Mouse (Mus musculus) heart, embryonic 10.5 days (tissue): ENCODE measurements around the gene Metrn. TPM values are rescaled to one million over a fixed set of nuclear protein-coding genes. Genes with fewer than 3 reads are reported as not detected.
A peak's percentile ranks its signal among the peaks of the same experiment; 100 is the strongest.

Source experiments
- DNase-seq: peaks from one replicate; pipeline ENCODE4 v3.0.0-alpha.2; 2017; ENCODE audit warnings: low spot score
- H3K27ac ChIP-seq: fragments of 300-500 bp; sonication (generic); 2 replicates; pipeline ENCODE4 v1.5.1; 2016; ENCODE audit warnings: mild to moderate bottlenecking
- H3K27me3 ChIP-seq: fragments of 300-500 bp; sonication (generic); 2 replicates; pipeline ENCODE4 v1.6.1; 2016; ENCODE audit warnings: mild to moderate bottlenecking; ENCODE audit not compliant: poor library complexity, insufficient read depth, severe bottlenecking
- H3K36me3 ChIP-seq: fragments of 300-500 bp; sonication (generic); 2 replicates; pipeline ENCODE4 v1.6.1; 2016; ENCODE audit warnings: mild to moderate bottlenecking, moderate library complexity
- H3K4me1 ChIP-seq: fragments of 300-500 bp; sonication (generic); 2 replicates; pipeline ENCODE4 v1.6.1; 2016; ENCODE audit warnings: mild to moderate bottlenecking
- H3K4me3 ChIP-seq: fragments of 300-500 bp; sonication (generic); 2 replicates; pipeline ENCODE4 v1.5.1; 2016; ENCODE audit warnings: mild to moderate bottlenecking, moderate library complexity
- H3K9me3 ChIP-seq: fragments of 300-500 bp; sonication (generic); 2 replicates; pipeline ENCODE4 v1.6.1; 2016; ENCODE audit warnings: mild to moderate bottlenecking, moderate library complexity
- WGBS: fragments of 180-500 bp; shearing (Covaris S2); methylation state at CpG from one replicate; pipeline ENCODE4 v1.1.7; 2016; 5-methylcytosine and 5-hydroxymethylcytosine counted together
- polyA plus RNA-seq: library from polyadenylated mRNA; unstranded; fragments of >200 nt; fragmentation: Nextera tagmentation; extraction: Ambion mirVana; gene quantifications from 2 replicates; pipeline ENCODE4 v1.2.1, GENCODE M21; 2016

Gene Metrn
- polyA plus RNA-seq, 1 experiment from 2014 or later: 48.0 TPM

- 85% methylated on average over 8 of the region's 8 CpGs for WGBS
- DNase-seq: no peak
- Histone ChIP-seq H3K4me3 (peak overlapping the region; percentile 86), H3K27me3 (no peaks in the 10 kb centered on the region), H3K4me1 (peaks cover 82% of the 10 kb centered on the region), H3K27ac (peak overlapping the region; percentile 93), H3K36me3 (peaks cover 55% of the 10 kb centered on the region), H3K9me3 (no peaks in the 10 kb centered on the region)
These were observed 31.3 kb upstream of the Metrn start for GRCm38 (mm10) chr17:25828223-25828594.

GRCm38 (mm10) chr17:25827546-25828222, 30.7 kb upstream of the Metrn start:
- Histone ChIP-seq H3K27me3 (peaks cover 2% of the 10 kb centered on the region; the same call in 1 of the 2 replicates), H3K27ac (no peak overlapping the region), H3K36me3 (peaks cover 55% of the 10 kb centered on the region), H3K4me1 (peaks cover 82% of the 10 kb centered on the region), H3K9me3 (no peaks in the 10 kb centered on the region), H3K4me3 (peak overlapping the region; percentile 86; the same call in 1 of the 2 replicates)
- 93% methylated on average over 22 of the region's 22 CpGs for WGBS
- no peak for DNase-seq

GRCm38 (mm10) chr17:25827011-25827410, 30.1 kb upstream of the Metrn start:
- 93% methylated on average over 13 of the region's 13 CpGs for WGBS

GRCm38 (mm10) chr17:25825984-25826570, 29.1 kb upstream of the Metrn start:
- Histone ChIP-seq H3K4me3 (no peak overlapping the region), H3K4me1 (peaks cover 72% of the 10 kb centered on the region)
- WGBS: 95% methylated on average over 27 of the region's 27 CpGs

More at GRCm38 (mm10) chr17:25827011-25827410, 30.1 kb upstream of the Metrn start:
- H3K27me3 ChIP-seq: peaks cover 8% of the 10 kb centered on the region; the same call in 1 of the 2 replicates
- no peaks in the 10 kb centered on the region for H3K9me3 ChIP-seq
- H3K4me3 ChIP-seq: no peak overlapping the region
- H3K4me1 ChIP-seq: peaks cover 81% of the 10 kb centered on the region
- no peak overlapping the region for H3K27ac ChIP-seq
- H3K36me3 ChIP-seq: peaks cover 55% of the 10 kb centered on the region
- DNase-seq: no peak

GRCm38 (mm10) chr17:25825311-25825710, 28.4 kb upstream of the Metrn start:
- 90% methylated on average over 6 of the region's 6 CpGs for WGBS
- peaks cover 24% of the 10 kb centered on the region for H3K27me3 ChIP-seq
- no peak for DNase-seq
- 0 out of 2 replicates have a peak overlapping the region, but pooled peaks have one; percentile 76 for H3K4me3 ChIP-seq
- H3K9me3 ChIP-seq: no peaks in the 10 kb centered on the region
- H3K36me3 ChIP-seq: peaks cover 39% of the 10 kb centered on the region
- peaks cover 64% of the 10 kb centered on the region for H3K4me1 ChIP-seq
- H3K27ac ChIP-seq: no peak overlapping the region

More at GRCm38 (mm10) chr17:25825984-25826570, 29.1 kb upstream of the Metrn start:
- H3K27me3 ChIP-seq: peaks cover 16% of the 10 kb centered on the region; the same call in 1 of the 2 replicates
- no peaks in the 10 kb centered on the region for H3K9me3 ChIP-seq
- DNase-seq: no peak
- no peak overlapping the region for H3K27ac ChIP-seq
- peaks cover 47% of the 10 kb centered on the region for H3K36me3 ChIP-seq

- Histone ChIP-seq H3K9me3 (no peaks in the 10 kb centered on the region), H3K4me3 (peak overlapping the region; percentile 76), H3K4me1 (peaks cover 59% of the 10 kb centered on the region), H3K27ac (no peak overlapping the region), H3K36me3 (peaks cover 32% of the 10 kb centered on the region), H3K27me3 (peaks cover 31% of the 10 kb centered on the region)
- WGBS: 66% methylated on average over 17 of the region's 17 CpGs
- no peak for DNase-seq
These were observed 27.6 kb upstream of the Metrn start for GRCm38 (mm10) chr17:25824362-25825142.

- Histone ChIP-seq H3K4me1 (peaks cover 57% of the 10 kb centered on the region), H3K4me3 (peak within 1 kb of the TSS; percentile 76), H3K9me3 (no peaks in the 10 kb centered on the region), H3K27me3 (peaks cover 42% of the 10 kb centered on the region), H3K27ac (peak within 1 kb of the TSS; percentile 87), H3K36me3 (peaks cover 32% of the 10 kb centered on the region)
- no peak for DNase-seq
- under 1% methylated on average over 18 of the region's 18 CpGs for WGBS
These were observed 26.5 kb upstream of the Metrn start, which contains the start of gene Wdr24 for GRCm38 (mm10) chr17:25823452-25823851. TSS of gene Wdr24 (plus strand) at chr17:25823627.

GRCm38 (mm10) chr17:25818851-25819780, 22.2 kb upstream of the Metrn start:
- peaks cover 14% of the 10 kb centered on the region for H3K4me1 ChIP-seq
- peaks cover 76% of the 10 kb centered on the region for H3K27me3 ChIP-seq
- H3K4me3 ChIP-seq: peak overlapping the region; percentile 34
- 5% methylated on average over 46 of the region's 46 CpGs for WGBS
- no peak for DNase-seq
- H3K36me3 ChIP-seq: no peaks in the 10 kb centered on the region
- H3K27ac ChIP-seq: no peak overlapping the region
- H3K9me3 ChIP-seq: no peaks in the 10 kb centered on the region

GRCm38 (mm10) chr17:25817662-25818061, 20.7 kb upstream of the Metrn start:
- no peaks in the 10 kb centered on the region for H3K9me3 ChIP-seq

GRCm38 (mm10) chr17:25813471-25813870, 16.5 kb upstream of the Metrn start:
- Histone ChIP-seq H3K36me3 (no peaks in the 10 kb centered on the region), H3K27me3 (peaks cover 88% of the 10 kb centered on the region), H3K4me3 (0 out of 2 replicates have a peak overlapping the region, but pooled peaks have one; percentile 9), H3K27ac (no peak overlapping the region), H3K9me3 (no peaks in the 10 kb centered on the region), H3K4me1 (peaks cover 21% of the 10 kb centered on the region)
- DNase-seq: peak; percentile 92
- 1% methylated on average over 20 of the region's 20 CpGs for WGBS

More at GRCm38 (mm10) chr17:25817662-25818061, 20.7 kb upstream of the Metrn start:
- Histone ChIP-seq H3K36me3 (no peaks in the 10 kb centered on the region), H3K27ac (no peak overlapping the region), H3K4me1 (peaks cover 14% of the 10 kb centered on the region), H3K4me3 (no peak overlapping the region), H3K27me3 (peaks cover 86% of the 10 kb centered on the region)
- WGBS: 75% methylated on average over 11 of the region's 11 CpGs
- DNase-seq: no peak

- Histone ChIP-seq H3K27ac (no peak overlapping the region), H3K9me3 (no peaks in the 10 kb centered on the region), H3K4me1 (peaks cover 23% of the 10 kb centered on the region), H3K4me3 (no peak overlapping the region), H3K36me3 (no peaks in the 10 kb centered on the region), H3K27me3 (peaks cover 81% of the 10 kb centered on the region)
- 68% methylated on average over 4 of the region's 4 CpGs for WGBS
- no peak for DNase-seq
These were observed 14.0 kb upstream of the Metrn start for GRCm38 (mm10) chr17:25810890-25811289.
